Mouse (Mus musculus): ENCODE measurements at regions not wholly inside any gene's neighbourhood (a gene's known extent, or its start where the extent isn't known, plus 50 kb on each side); places are given as distances from the start of the nearest gene placed in this dataset.

- DNase-seq, result no peak
These were observed 50.1 kb upstream of the Arhgap29 start for GRCm38 (mm10) chr3:121902246-121902645.

GRCm38 (mm10) chr3:121900429-121900844, 51.9 kb upstream of the Arhgap29 start:
- no peak for DNase-seq

- no peak for DNase-seq
These were observed 54.3 kb upstream of the Arhgap29 start for GRCm38 (mm10) chr3:121897821-121898574.

- no peak for DNase-seq
These were observed 58.7 kb upstream of the Arhgap29 start for GRCm38 (mm10) chr3:121893606-121894005.

- no peak for DNase-seq
These were observed 59.7 kb upstream of the Arhgap29 start for GRCm38 (mm10) chr3:121892675-121893074.

GRCm38 (mm10) chr3:121891338-121891737, 61.0 kb upstream of the Arhgap29 start:
- DNase-seq, result no peak

- DNase-seq, result no peak
These were observed 61.8 kb upstream of the Arhgap29 start for GRCm38 (mm10) chr3:121890563-121890962.

- no peak for DNase-seq
These were observed 65.3 kb upstream of the Arhgap29 start for GRCm38 (mm10) chr3:121886870-121887605.

GRCm38 (mm10) chr3:121886309-121886708, 66.0 kb upstream of the Arhgap29 start:
- DNase-seq, result no peak

- DNase-seq, result peak in 1 of 2 experiments; percentile 5
These were observed 66.8 kb upstream of the Arhgap29 start for GRCm38 (mm10) chr3:121885265-121886178.

- peak; percentile 86 to 90 for DNase-seq
These were observed 67.8 kb upstream of the Arhgap29 start for GRCm38 (mm10) chr3:121884328-121885248.

GRCm38 (mm10) chr3:121880355-121880754, 65.3 kb upstream of the Abcd3 start:
- DNase-seq, result no peak

GRCm38 (mm10) chr3:121875072-121875471, 60.0 kb upstream of the Abcd3 start:
- no peak for DNase-seq

GRCm38 (mm10) chr3:121874576-121874975, 59.5 kb upstream of the Abcd3 start:
- DNase-seq, result no peak

- DNase-seq, result no peak
These were observed 58.5 kb upstream of the Abcd3 start for GRCm38 (mm10) chr3:121873572-121873971.

GRCm38 (mm10) chr3:121872685-121873084, 57.6 kb upstream of the Abcd3 start:
- no peak for DNase-seq

- DNase-seq, result no peak
These were observed 56.7 kb upstream of the Abcd3 start for GRCm38 (mm10) chr3:121871795-121872194.

GRCm38 (mm10) chr3:121870726-121871125, 55.6 kb upstream of the Abcd3 start:
- DNase-seq, result no peak

- DNase-seq, result no peak
These were observed 54.6 kb upstream of the Abcd3 start for GRCm38 (mm10) chr3:121869694-121870093.

- DNase-seq, result no peak
These were observed 52.2 kb upstream of the Abcd3 start for GRCm38 (mm10) chr3:121867301-121867700.

GRCm38 (mm10) chr3:121864734-121865445, 49.8 kb upstream of the Abcd3 start:
- DNase-seq, result no peak

Data from cerebellum, adult 18-20 months (tissue).